In genomic region chr9:121964941-121965340, GRCm38 (mm10) we compare ENCODE assay signal across 8 mouse cellular contexts. TPM values are rescaled to one million over a fixed set of nuclear protein-coding genes. Genes with fewer than 3 reads are reported as not detected.
"Had no signal": no experiment of that assay in that cellular context is flagged by ENCODE, and none has a peak within 500 bp of the region (broad histone marks: within the 10 kb centered on the region; RNA-seq: fewer than 3 reads in every experiment).

No protein-coding gene starts in this region.

- DNase-seq: kidney, adult 2 months; lung, adult 18-20 months; right cerebral cortex, postnatal 14 days; thymus, postnatal 36 days had no signal

RNA-seq across cellular contexts. Expression of gene Cyp8b1, which starts 48.8 kb away (rescaled TPM):
- total RNA-seq: layer of hippocampus, postnatal 25 days; left cerebral cortex, adult 8-10 months; left cerebral cortex, postnatal 36 days; megakaryocyte progenitor cell, adult 5-6 weeks had no signal
